Mouse (Mus musculus): ENCODE data around the gene Zfp866. TPM values are rescaled to one million over a fixed set of nuclear protein-coding genes. Genes with fewer than 3 reads are reported as not detected.

The Zfp866 gene
- polyA plus RNA-seq, 1 experiment = 4.9 TPM

DNA sequence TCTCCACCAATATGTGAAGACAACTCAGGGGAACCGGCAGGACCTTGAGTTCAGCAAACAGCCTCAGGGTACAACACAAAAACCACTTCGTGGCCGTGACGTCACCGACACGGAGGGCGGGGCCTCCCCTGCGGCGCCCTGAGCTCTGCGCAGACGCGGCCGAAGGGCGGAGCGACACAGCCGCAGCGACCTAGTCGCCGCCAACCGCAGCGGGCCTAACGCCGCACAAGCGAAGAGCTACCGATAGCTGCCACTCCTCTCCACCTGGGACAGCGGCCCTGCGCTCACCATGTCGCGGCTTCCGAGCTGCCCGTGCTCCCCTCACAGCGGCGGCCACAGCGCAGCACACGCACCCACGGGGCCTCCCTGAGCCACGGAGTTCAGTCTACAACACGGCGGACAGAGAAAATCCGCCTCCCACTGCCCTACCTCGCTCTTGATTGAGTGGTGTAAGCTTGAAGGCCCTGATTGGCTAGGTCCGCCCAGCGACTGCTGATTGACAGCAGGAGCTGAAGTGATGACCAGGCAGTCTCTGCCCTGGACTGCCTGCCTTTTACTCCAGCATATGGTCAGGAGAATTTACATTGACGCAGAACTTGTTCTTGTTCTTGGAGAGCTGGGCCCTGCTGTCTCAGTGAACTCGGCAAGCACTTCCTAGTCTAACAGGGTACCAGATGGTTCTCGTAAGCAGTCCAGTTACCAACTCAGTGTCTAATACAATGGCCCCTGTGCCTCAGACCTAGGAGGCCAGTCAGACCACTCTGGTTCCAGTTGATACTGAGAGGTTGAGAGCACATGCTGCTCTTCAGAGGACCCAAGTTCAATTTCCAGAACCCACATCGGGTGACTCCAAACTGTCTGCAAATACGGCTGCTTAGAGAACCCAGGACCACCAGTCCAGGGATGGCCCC lies 41.2 kb downstream of the Zfp866 start, which contains the start of gene Zfp963:
TSS of gene Zfp963 (minus strand) at position 427 of the 911 bp plus-strand sequence.
- peak within 1 kb of the TSS; percentile 90 for H3K4me2 ChIP-seq (ENCODE audit: low read depth)
- H3K79me2 ChIP-seq (ENCODE audit: control insufficient read depth, insufficient read depth) = no peaks in the 10 kb centered on the region
- TF ChIP-seq USF1 (IDR thresholded peaks at IDR 0.05; ENCODE audit: low read depth) = no peak
- TF ChIP-seq MYOD1 (IDR thresholded peaks at IDR 0.05; ENCODE audit: control insufficient read depth in 1 of 3, insufficient read length in 2 of 3, low read depth in 2 of 3) = peak in 2 of 3 experiments; percentile 7 to 17
- TF ChIP-seq REST (IDR thresholded peaks at IDR 0.05; ENCODE audit: insufficient read depth, insufficient read length) = peak; percentile 22
- no peak for TF ChIP-seq CEBPB (IDR thresholded peaks at IDR 0.05; ENCODE audit: insufficient read depth, poor library complexity, severe bottlenecking)
- no peak for TF ChIP-seq SRF (IDR thresholded peaks at IDR 0.05; ENCODE audit: control insufficient read depth, insufficient read length, low read depth)
- peak in 1 of 3 experiments; percentile 15 for TF ChIP-seq MYOG (IDR thresholded peaks at IDR 0.05; ENCODE audit: control insufficient read depth in 1 of 3, insufficient read depth in 1 of 3, insufficient read length in 2 of 3, low read depth in 2 of 3)
- no peak for TF ChIP-seq TCF3 (IDR thresholded peaks at IDR 0.05; ENCODE audit: insufficient read length, low read depth)
- TF ChIP-seq E2F4 (IDR thresholded peaks at IDR 0.05; ENCODE audit: insufficient read depth) = no peak
- TF ChIP-seq POLR2A (IDR thresholded peaks at IDR 0.05; ENCODE audit: insufficient read length, low read depth) = peak; percentile 99
- no peak for TF ChIP-seq TCF12 (IDR thresholded peaks at IDR 0.05; ENCODE audit: insufficient read depth, poor library complexity, severe bottlenecking)
- TF ChIP-seq MAX (IDR thresholded peaks at IDR 0.05; ENCODE audit: low read depth) = no peak
- peak; percentile 100 for TF ChIP-seq POLR2AphosphoS2 (IDR thresholded peaks at IDR 0.05; ENCODE audit: insufficient read length, low read depth)

DNA sequence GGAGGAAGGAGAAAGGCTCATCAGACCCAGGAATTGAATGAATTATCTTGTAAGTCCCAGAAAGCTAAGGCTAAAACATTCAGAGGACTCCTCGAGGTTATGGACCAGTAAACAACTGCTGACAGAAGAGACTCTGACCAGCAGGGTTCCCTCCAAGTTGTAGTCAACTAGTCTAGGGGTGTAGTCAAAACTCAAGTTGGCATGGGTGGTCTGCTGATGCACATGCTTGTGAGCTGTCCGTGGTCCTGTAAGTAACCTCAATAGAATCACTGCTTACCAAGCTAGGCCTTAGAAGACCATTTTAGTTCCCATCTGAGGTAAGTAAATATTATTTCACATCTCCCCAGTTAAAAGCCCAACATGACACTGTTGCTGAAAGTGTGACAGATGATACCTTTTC lies 49.7 kb downstream of the Zfp866 start:
- no peak overlapping the region for H3ac ChIP-seq (ENCODE audit: control insufficient read depth, insufficient read length)
- TF ChIP-seq MYOD1 (IDR thresholded peaks at IDR 0.05; ENCODE audit: control insufficient read depth in 1 of 3, insufficient read length in 2 of 3, low read depth in 2 of 3) (no peak), USF1 (IDR thresholded peaks at IDR 0.05; ENCODE audit: low read depth) (no peak), POLR2AphosphoS2 (IDR thresholded peaks at IDR 0.05; ENCODE audit: insufficient read length, low read depth) (no peak), REST (IDR thresholded peaks at IDR 0.05; ENCODE audit: insufficient read depth, insufficient read length) (peak; percentile 68), TCF3 (IDR thresholded peaks at IDR 0.05; ENCODE audit: insufficient read length, low read depth) (no peak)

More for the DNA sequence above, 41.2 kb downstream of the Zfp866 start, which contains the start of gene Zfp963:
- no peaks in the 10 kb centered on the region for H3K27me3 ChIP-seq (ENCODE audit: control insufficient read depth, insufficient read depth, insufficient read length)
- no peaks in the 10 kb centered on the region for H3K36me3 ChIP-seq (ENCODE audit: control insufficient read depth, insufficient read depth)
- H3ac ChIP-seq (ENCODE audit: control insufficient read depth, insufficient read length) = peak within 1 kb of the TSS; percentile 73
- peak within 1 kb of the TSS; percentile 24 for H3K4me3 ChIP-seq

DNA sequence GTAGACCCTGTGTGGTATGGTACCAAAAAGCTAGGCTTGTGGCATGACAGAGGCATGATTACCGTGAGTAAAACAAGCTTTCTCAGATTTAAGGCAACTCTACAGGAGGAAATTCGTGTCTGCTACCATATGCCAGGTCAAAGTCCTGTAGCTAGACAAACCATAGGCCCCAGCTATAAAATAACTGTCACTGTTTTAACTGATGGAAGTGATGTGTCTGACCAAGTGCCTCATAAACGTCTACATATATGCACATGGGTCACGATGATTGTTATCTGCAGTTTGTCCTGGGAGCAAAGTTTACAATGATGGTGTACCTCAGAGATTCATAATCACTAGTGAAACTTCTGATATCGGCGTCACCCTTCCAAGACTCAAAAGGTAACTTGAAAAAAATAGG lies 50.2 kb downstream of the Zfp866 start:
- TF ChIP-seq USF1 (IDR thresholded peaks at IDR 0.05; ENCODE audit: low read depth) (no peak), CEBPB (IDR thresholded peaks at IDR 0.05; ENCODE audit: insufficient read depth, poor library complexity, severe bottlenecking) (no peak), POLR2A (IDR thresholded peaks at IDR 0.05; ENCODE audit: insufficient read length, low read depth) (no peak), TCF12 (IDR thresholded peaks at IDR 0.05; ENCODE audit: insufficient read depth, poor library complexity, severe bottlenecking) (no peak), SRF (IDR thresholded peaks at IDR 0.05; ENCODE audit: control insufficient read depth, insufficient read length, low read depth) (no peak), REST (IDR thresholded peaks at IDR 0.05; ENCODE audit: insufficient read depth, insufficient read length) (no peak), TCF3 (IDR thresholded peaks at IDR 0.05; ENCODE audit: insufficient read length, low read depth) (no peak), POLR2AphosphoS2 (IDR thresholded peaks at IDR 0.05; ENCODE audit: insufficient read length, low read depth) (no peak), MYOG (IDR thresholded peaks at IDR 0.05; ENCODE audit: control insufficient read depth in 1 of 3, insufficient read depth in 1 of 3, insufficient read length in 2 of 3, low read depth in 2 of 3) (no peak), MYOD1 (IDR thresholded peaks at IDR 0.05; ENCODE audit: control insufficient read depth in 1 of 3, insufficient read length in 2 of 3, low read depth in 2 of 3) (no peak), E2F4 (IDR thresholded peaks at IDR 0.05; ENCODE audit: insufficient read depth) (no peak), MAX (IDR thresholded peaks at IDR 0.05; ENCODE audit: low read depth) (no peak)
- no peaks in the 10 kb centered on the region for H3K27me3 ChIP-seq (ENCODE audit: control insufficient read depth, insufficient read depth, insufficient read length)
- H3K79me2 ChIP-seq (ENCODE audit: control insufficient read depth, insufficient read depth) = no peaks in the 10 kb centered on the region
- H3K4me2 ChIP-seq (ENCODE audit: low read depth) = no peak overlapping the region
- no peak overlapping the region for H3ac ChIP-seq (ENCODE audit: control insufficient read depth, insufficient read length)
- H3K36me3 ChIP-seq (ENCODE audit: control insufficient read depth, insufficient read depth) = no peaks in the 10 kb centered on the region
- H3K4me3 ChIP-seq = no peak overlapping the region

More for the DNA sequence above, 49.7 kb downstream of the Zfp866 start:
- Histone ChIP-seq H3K79me2 (ENCODE audit: control insufficient read depth, insufficient read depth) (no peaks in the 10 kb centered on the region), H3K27me3 (ENCODE audit: control insufficient read depth, insufficient read depth, insufficient read length) (no peaks in the 10 kb centered on the region), H3K36me3 (ENCODE audit: control insufficient read depth, insufficient read depth) (no peaks in the 10 kb centered on the region), H3K4me3 (no peak overlapping the region), H3K4me2 (ENCODE audit: low read depth) (no peak overlapping the region)

DNA sequence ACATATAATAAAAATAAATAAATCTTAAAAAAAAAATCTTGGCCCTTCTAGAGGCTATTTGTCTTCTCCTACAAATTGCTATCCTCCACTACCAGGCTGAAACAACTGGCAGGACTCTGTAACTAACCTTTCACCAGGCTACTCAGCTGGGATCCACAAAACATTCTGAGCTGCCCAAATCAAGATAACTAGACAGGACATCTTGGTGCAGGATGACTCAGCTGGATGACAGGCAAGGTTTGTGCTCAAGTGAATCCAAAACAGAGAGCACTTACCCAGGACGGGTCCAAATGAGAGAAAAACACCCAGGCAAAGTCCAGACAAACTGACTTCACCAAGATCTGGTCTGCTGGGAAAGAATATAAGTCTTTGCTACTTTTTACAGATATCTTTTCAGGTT lies 55.5 kb downstream of the Zfp866 start:
- Histone ChIP-seq H3ac (ENCODE audit: control insufficient read depth, insufficient read length) (no peak overlapping the region), H3K36me3 (ENCODE audit: control insufficient read depth, insufficient read depth) (no peaks in the 10 kb centered on the region), H3K79me2 (ENCODE audit: control insufficient read depth, insufficient read depth) (no peaks in the 10 kb centered on the region), H3K4me3 (no peak overlapping the region), H3K27me3 (ENCODE audit: control insufficient read depth, insufficient read depth, insufficient read length) (no peaks in the 10 kb centered on the region), H3K4me2 (ENCODE audit: low read depth) (no peak overlapping the region)
- no peak for TF ChIP-seq USF1 (IDR thresholded peaks at IDR 0.05; ENCODE audit: low read depth)
- TF ChIP-seq POLR2AphosphoS2 (IDR thresholded peaks at IDR 0.05; ENCODE audit: insufficient read length, low read depth) = no peak

DNA sequence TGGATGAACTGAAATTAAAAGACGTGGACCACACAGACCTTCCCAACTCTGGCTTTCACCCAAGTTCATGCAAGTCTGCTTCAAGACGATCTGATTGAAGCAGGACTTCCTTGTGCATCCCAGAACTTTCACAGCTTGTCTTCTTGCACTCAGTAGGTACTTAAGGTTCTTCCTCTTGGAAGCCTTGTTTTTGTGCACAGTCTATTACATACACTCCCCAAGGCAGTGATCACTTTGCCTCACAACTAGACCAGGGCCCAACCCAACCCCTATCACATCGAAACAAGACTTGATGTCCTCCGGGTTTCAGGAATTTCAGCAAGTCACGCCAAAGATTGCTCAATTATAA lies 73.8 kb downstream of the Zfp866 start:
- H3ac ChIP-seq (ENCODE audit: control insufficient read depth, insufficient read length) = peak overlapping the region; percentile 79
- no peaks in the 10 kb centered on the region for H3K27me3 ChIP-seq (ENCODE audit: control insufficient read depth, insufficient read depth, insufficient read length)
- peak overlapping the region; percentile 74 for H3K4me2 ChIP-seq (ENCODE audit: low read depth)
- peak overlapping the region; percentile 41 for H3K4me3 ChIP-seq
- H3K36me3 ChIP-seq (ENCODE audit: control insufficient read depth, insufficient read depth) = no peaks in the 10 kb centered on the region
- TF ChIP-seq MAX (IDR thresholded peaks at IDR 0.05; ENCODE audit: low read depth) = no peak
- peaks cover 37% of the 10 kb centered on the region for H3K79me2 ChIP-seq (ENCODE audit: control insufficient read depth, insufficient read depth)

Measured in myocyte (in vitro differentiated cells).